Mouse (Mus musculus) cerebellum, postnatal 14 days (tissue): Measurements from ENCODE around the gene Ivns1abp.
"Not testable (repeated sequence)": the region's sequence is repeated elsewhere in the genome, so short reads cannot be mapped to it uniquely, and the experiment has no call there.

Source experiments
- DNase-seq, 2 experiments: peaks; one replicate each; pipeline ENCODE4 v3.0.0; 2021; ENCODE audit warnings: mixed read lengths in 2 of 2

Gene Ivns1abp

DNA sequence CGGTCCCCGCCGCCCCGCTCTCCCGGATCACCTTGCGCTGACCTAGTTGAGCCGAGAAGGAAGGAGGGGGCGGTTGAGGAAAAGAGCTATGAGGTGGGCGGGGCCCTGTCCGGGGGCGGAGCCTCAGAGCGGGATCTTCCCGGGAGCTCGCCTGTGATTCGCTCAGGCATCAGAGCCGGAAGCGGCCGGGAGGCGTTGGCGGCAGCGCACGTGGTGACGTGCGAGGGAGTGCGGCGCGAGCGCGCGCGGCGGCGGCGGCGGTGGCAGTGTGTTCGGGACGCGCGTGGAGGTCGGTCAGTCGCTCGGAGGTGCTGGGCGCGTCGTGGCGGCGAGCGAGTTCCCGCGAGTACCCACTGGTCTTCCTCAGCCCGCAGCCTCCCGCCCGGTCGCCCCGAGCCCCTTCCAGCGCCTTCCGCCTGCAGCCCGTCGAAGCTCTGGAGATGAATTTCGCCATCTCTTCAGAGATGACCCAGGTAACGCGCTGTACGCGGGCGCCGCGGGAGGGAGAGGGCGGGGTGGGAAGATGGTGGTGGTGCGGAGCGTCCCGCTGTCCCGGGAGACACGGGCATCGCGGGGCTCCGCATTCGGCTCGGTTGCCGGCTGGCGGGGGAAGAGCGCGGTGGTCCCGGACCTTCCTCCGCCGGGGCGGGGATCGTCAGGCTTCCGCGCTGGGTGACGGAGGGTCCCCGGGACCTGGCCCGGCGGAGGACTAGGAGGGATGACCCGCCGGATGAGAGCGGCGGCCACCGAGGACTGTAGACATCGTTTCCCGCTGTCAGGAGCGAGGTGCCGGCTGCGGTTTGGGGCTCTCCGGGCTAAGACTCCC is at the start of gene Ivns1abp:
Ivns1abp (plus strand) TSS at position 195 of the 826 bp plus-strand sequence.
- peak; percentile 99 for DNase-seq

DNA sequence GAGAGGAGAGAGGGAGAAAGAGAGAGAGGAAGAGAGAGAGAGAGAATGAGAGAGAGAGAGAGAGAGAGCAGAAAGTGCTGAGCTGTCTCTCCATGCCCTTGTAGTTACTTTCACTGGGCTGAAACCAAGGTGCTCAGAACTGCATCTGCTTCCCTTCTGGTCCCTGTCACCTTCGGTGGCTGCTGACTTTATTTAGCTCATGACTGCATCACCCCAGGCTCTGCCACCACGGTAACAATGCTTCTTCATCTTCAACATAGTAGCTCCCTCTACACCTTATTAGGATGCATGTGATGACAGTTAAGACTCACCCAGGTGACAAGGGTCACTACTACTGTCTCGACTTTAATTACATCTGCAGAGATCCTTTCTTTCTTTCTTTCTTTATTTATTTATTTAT is 48.8 kb upstream of the Ivns1abp start:
- no peak for DNase-seq

DNA sequence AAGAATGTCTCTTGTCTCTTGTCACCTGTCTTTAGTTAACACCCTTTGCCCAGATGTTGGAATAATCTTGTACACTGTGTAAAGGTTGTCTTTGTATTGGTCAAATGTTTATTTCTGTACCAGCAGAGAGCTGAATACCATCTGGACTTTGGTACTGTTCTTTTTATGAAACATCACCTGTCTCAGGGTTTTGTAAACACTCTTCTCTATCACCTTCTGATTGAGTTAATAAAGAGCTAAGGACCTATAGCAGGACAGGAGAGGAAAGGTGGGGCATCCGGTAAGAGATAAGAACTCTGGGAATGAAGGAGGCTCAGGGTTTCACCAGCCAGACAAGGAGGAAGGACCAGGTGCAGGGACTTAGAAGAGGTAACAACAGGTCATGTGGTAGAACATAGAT is 47.7 kb upstream of the Ivns1abp start:
- no peak for DNase-seq

DNA sequence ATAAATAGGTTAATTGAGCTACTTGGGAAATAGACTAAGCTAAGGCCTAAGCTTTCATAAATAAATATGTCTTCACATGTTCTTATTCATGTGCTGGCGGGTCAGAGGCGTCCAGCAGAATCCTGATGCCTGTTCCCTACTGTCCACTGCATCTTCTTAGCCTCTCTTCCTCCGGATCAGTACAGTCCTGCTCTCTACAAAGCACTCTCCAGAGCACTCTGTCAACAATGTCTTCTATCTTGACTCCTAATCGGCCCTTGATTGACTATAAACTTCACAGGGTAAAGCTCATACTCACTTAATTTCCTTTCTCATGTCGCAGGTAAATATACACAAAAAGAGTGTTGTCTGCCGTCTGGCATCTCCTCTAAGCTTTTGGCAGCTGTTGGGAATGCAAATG is 47.3 kb upstream of the Ivns1abp start:
- DNase-seq = no peak

DNA sequence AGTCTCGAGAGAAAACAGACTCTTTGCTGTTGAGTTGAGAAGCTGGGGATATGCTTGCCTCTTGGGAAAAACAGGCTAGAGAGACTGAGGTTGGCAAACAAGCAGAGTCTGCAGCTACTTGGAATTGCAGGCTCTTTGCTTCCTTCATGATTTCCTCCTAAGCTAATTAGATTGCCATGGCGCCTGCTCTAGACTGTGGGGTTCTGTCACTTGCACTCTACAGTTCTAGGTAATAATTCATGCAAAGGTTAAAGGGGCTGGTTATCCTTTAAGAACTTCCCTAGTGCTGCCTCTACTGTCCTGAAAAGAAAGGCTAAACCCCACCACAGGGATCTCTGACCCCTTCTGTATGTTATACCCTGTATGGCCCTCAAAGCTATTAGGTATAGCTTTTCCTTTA is 46.7 kb upstream of the Ivns1abp start:
- DNase-seq = no peak

DNA sequence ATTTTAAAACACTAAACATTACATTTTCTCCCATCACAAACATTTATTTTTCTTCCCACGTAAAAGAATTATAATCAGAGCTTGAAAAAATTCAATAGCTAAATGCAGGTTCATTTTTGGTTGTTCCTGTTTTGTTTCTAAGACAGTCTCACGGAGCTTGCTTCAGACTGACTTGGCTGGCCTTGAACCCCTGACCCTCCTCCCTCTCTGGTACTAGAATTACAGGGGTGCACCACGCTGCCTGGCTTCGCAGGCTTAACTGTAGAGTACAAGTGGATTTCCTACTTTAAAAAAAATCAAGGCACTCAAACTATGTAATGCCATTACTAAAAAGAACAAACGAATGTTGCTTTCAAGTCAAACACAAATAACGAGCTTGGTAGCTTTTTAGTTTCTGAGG is 42.8 kb upstream of the Ivns1abp start:
- DNase-seq = no peak

DNA sequence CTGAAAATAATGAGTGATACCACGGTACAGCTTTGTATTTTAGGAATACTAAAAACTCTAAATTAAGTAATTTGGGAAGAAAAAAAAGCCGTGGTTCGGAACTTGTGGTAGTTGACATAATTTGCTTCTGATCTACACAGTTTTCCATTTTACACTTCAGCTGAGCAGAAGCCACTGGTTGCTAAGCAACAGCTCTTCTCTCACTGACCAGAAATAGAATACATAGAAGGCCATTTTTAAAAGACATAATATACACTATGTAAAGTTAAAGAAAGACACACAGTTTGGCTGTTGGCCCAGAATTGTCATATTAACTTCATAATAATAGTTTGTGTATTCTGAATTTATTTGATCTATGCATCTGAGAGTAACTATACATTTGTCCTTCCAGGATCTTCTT is 42.4 kb upstream of the Ivns1abp start:
- DNase-seq = no peak

DNA sequence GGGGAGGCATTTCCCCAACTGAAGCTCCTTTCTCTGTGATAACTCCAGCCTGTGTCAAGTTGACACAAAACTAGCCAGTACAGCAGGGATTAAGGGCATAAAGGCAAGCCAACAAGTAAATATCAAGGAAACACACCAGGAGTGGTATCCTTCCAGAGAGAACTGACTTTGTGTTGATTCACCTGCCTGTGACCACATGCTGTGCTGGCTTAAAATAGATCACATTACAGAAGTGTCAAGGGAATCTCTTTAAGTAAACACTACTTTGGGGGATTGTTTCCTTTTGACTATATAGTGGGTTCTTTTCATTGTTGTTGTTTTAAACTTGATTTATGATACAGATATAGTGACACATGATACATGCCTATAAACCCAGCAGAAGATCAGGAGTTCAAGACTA is 41.0 kb upstream of the Ivns1abp start:
- DNase-seq = no peak

DNA sequence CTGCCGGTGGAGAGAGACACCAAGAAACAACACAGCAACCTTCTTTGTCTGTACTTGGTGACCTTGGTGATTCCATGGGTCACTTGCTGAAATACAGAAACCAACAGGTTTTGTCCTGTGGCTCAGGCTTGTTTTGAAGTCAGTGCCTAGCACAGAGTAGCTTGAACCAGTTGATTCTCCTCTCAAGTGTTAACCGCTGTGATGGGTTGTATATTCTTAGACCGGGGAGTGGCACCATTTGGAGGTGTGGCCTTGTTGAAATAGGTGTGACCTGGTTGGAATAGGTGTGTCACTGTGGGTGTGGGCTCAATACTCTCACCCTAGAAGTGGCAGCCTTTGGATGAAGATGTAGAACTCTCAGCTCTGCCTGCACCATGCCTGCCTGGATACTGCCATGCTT is 39.3 kb upstream of the Ivns1abp start:
- not testable (repeated sequence) for DNase-seq

DNA sequence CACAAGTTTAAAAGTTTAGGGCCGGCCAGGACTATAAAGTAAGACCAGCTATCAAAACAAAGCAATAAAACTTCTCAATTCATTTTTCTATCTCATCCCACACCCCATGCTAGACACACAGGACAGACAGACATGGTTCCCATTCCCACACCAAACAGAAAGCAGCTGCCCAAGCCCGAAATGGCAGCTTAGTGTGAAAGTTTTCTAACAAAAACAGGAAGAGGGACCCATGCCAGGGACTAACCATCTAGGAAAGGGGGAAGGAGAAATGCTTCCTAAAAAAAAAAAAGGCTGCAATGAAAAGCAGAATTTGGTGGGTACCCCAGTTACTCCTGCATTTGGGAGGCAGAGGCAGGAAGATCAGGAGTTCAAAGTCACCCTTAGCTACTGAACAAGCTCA is 37.2 kb upstream of the Ivns1abp start:
- DNase-seq = no peak

DNA sequence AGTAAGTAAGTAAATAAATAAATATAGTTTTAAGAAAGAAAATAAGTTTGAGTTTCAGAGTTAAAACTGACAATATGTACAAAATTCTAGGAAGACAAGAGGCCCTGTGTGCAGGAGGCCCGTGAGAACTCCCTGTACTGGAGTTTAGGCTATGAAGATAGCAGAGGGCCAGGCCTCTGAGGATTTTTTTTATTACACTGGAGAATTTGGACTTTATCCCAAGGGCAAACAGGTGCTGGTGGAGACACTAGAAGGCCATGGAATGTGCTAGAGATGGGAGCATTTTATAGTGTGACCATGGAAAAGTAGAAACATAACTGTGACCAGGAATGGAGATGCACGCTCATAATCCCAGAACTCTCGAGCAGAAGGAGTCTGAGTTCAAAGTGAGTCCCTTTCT is 36.5 kb upstream of the Ivns1abp start:
- DNase-seq = no peak

DNA sequence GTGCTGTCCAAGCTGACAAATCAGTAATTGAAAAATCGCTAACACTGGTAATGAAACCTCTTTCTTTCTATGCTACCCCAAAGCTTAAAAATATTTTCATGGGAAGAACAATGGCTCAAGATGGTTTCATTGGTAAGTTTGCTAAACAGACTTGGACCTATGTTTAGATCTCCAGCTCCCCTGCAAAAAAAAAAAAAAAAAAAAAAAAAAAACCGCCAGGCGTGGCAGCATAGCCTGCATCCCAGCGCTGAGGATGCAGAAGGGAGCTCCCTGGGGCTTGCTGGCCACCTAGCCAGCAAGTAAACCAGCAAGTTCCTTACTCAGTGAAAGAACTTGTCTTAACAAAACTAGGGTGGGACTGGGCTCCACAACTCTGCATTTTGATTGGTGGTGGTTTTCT is 35.8 kb upstream of the Ivns1abp start:
- DNase-seq = no peak

DNA sequence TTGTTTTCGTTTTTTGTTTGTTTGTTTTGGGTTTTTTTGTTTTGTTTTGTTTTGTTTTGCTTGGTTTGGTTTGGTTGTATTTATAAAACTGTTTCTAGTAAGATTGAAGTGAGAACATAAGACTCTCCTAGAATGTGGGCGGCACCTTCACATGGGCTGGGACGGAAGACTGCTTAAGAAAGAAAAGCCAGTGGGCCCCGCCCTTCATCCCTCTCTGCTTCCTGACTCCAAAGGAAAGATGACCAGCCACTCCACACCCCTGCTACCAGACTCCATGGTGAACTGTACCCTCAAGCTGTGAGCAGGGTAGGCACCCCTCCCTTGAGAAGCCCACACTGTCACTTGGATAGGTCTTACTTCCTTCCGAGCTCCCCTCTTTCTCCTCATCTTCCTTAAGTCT is 33.8 kb upstream of the Ivns1abp start:
- no peak for DNase-seq

DNA sequence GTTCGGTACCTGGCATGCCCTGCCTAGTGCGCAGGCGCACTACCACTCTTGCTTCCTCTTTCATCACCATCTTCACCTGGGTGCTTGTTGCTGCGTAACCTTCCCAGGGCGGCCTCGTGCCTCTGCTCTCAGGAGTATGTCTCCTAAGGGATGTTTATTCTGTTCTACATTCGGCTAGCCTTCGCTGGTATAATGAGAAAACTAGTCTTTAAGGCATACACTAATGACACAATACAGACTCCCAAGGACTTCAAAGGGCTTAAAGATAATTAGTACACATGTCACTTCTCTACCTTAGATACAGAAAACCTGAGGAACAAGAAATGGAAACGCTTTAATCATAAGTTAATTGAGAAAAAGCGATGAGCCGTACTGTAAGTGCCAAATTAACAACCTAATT is 32.9 kb upstream of the Ivns1abp start:
- DNase-seq = no peak

DNA sequence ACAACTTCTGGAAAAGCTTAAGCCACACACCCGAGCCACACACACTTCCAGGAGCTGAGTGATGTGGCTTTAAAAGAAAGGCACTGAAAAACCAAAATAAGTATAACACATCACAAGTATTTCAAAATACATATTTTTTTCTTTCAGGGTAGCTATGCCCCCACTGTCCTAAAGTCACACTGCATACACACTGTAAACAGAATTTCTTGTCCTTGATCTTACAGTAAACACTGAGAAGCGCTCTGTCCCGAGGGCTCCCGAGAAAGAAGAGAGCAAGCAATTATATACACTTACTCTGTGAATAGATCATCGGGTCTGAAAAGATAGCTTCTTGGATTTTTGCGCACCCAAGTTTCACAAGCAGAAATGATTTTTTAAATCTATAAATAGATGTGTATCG is 25.0 kb upstream of the Ivns1abp start:
- DNase-seq = no peak

DNA sequence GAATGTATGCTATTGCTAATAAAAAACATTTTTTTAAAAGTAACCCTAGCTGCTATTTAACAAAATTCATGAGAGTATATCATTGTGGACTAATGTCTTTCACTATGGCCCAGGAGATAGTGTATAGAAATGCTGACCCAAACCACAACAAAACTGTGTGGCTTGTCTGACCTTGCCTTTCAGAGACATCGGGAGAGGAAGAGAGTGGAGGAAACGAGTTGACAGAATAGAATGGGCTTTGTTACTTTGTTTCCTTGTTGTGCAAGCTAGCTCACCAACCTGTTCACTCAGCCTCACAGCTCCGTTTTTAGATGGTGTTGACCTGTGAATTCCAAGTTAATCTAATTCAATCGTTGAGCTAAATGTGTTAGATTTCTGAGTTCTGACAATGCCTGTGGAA is 23.9 kb upstream of the Ivns1abp start:
- DNase-seq = no peak

DNA sequence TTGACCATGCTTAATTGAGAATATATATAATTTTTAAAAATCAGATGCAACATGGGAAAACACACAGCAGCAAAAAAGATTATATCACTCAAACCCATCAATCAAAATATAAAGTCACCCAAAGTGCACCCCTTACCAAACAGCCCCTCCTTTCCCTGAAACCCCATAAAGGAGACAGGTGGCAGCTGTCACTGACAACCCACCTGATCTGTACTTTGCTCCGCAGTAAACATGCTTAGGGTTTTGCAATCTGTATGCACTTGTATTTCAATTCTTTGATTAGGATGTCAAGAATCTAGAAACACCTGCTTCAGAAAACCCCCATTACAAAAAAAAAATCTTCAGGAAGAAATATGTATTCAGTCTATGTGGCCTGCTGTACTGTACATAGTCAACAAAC is 18.9 kb upstream of the Ivns1abp start:
- DNase-seq = no peak

DNA sequence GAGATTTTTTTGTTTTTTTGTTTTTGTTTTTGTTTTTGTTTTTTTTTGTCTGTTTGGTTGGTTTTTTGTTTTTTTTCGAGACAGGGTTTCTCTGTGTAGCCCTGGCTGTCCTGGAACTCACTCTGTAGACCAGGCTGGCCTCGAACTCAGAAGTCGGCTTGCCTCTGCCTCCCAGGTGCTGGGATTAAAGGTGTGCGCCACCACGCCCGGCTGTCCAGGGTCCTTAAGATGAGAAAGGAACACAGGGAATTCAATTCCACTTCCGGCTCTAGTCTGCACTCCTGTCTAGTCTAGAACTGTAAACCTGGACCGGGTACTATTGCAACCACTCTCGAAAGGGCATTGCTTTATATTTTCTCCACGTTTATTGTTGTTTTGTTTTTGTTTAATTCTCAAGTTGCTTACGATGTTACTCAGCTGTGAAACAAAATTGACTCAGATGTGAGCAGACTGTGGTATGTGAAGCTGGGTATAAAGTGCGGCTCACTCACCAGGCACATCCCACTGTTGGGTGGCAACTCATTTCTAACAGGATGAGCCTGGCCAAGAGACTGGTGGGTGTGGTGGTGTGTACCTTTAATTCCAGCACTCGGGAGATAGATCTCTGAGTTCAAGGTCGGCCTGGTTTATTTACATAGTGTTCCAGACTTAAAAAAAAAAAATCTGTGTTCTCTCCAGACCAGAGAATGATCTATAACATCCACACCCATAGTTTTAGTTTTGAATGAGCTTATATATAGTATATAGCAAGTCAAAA is 15.8 kb upstream of the Ivns1abp start:
- no peak for DNase-seq

DNA sequence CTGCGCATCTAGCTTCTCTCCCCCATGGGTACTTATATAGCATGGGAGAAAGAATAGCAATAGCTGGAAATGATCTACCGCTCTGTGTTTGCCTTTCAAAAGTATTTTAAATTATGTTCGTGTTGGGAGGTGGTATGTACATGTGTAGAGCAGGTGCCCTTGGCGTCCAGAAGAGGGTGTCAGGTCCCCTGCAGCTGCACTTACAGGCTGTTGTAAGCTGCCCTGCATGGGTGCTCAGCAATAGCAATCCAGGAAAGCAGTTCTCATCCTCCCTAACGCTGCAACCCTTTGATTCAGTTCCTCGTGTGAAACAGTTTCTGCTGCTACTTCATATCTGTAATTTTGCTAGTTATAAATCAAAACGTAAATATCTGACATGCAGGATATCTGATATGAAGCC is 14.7 kb upstream of the Ivns1abp start:
- DNase-seq = no peak

DNA sequence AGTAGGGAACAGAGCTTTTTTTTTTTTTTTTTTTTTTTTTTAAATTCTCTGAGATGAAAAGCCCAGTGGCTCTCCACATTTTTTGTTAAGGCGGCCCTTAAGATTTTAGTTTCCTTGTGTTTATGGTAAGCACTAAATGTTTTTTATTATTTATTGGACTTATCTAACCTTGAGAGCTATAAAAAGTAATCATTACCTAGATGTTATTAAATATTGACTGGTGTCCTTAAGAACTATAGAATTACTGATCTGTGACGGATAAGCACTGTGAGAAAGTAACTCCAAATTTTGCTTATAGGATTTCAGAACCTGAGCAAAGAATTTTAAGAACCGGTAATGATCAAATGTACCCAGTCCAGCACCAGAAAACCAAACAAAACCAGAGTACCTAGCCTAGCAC is 11.5 kb upstream of the Ivns1abp start:
- DNase-seq = no peak

DNA sequence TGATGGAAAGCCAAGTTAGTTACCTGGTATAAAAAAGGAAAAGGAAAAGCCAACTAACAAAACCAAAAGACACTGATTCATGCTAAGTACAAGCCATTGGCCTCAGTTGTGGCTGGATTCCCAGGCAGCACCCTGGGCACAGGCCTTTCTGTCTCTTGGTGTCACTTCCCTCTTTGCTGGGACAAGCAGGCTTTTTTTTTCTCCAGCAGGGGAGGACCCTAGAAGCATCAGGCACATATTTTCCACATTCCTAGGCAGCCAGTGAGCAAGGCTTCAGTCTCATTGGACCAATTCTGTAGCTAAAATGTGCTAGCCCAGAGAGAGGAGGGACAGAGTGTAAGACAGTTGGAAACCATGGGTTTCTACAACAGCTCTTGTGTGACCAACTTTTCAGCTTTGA is 6.0 kb upstream of the Ivns1abp start:
- DNase-seq = no peak

DNA sequence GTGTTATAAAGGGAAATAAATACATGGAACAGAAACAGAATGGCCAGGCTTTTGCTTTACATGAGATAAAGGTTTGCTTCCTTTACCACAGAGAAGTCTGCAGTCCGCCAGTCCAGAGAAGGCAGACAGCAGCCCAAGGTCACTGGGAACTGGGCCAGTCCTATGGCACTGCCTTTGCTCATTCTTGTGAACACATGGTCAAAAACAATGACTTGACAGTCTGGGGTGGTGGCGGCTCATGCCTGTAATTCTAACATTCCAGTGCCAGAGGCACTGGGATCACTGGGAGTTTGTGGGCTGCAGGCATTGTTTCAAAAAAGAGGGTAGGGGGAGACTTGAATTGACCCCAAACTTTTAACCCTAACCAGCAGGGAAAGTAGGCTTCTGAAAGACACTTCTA is 5.3 kb upstream of the Ivns1abp start:
- DNase-seq = no peak

DNA sequence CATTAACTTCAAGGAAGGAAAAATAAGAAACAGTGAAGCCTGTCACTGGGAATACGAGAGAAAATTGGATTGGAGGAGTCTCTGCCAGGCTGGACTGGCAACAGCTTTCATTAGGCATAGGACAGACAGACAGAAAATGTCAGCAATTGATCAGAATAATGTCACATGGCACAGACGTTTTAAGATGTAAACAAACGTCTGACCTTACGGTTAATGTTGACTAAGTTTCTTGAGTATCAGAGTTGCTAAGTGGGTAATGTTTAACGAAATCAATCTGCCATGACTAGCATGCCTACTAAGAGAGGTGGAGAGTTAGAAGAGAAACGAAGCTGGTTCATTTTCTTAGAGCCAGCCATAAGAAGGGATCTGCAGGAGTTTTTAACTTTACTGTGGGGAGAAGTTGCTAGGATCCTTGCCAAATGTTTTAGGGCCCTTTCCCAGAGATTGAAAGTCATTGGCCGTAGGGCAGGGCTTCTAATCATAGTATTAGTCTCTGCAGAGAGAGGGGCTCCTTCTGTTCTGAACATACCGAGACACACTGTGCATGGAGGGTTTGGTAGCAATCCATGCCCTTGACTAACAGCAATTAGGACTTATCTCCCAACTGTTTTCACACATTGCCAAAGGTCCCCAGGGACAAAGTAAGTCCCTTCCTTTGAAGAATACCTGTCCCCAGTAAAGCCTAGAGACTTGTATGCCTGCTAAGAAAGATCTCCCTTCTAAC is 2.8 kb upstream of the Ivns1abp start:
- DNase-seq = no peak

DNA sequence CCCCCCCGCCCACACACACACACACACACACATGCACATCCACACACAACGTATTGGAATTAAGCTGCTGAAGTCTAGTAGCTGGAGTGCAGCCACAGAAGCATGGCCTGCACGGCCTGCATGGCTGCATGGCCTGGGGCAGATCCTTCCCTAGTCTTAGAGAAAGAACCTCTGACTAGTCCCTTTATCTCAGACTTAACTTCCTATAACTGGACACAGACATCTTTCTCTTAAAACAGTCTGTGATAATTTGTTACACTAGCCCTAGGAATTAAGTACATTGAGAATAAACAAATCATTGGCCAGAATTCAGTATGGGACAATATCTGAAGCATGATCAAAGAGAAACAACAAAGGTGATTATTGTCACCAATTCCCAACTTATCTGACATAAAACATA is 2.0 kb upstream of the Ivns1abp start:
- no peak for DNase-seq
